Mouse (Mus musculus) adipocyte (in vitro differentiated cells): ENCODE measurements around the gene D930020B18Rik.
A peak's percentile ranks its signal among the peaks of the same experiment; 100 is the strongest.

Source experiments
- DNase-seq: peaks from one replicate; pipeline ENCODE4 v3.0.0-alpha.2; 2016; ENCODE audit warnings: low spot score

The D930020B18Rik gene

DNA sequence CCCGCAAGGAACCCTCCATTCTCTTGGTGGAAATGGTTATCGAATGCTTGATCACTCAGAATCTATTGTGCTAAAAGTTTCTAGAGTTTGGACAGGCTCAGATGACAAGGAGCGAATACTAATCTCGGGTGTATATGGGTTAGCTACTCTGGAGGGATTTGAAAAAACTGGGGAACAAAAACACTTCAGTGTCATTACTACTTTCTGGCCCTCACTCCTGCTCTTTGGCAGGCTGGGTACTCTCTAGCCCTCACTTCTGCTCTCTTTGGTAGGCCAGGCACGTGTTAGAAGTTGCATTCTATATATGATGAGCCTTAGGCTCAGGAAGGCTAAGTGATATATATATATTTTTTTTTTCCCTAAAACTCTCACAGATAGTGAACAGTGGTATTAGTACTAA, 1.8 kb upstream of the D930020B18Rik start:
- no peak for DNase-seq

DNA sequence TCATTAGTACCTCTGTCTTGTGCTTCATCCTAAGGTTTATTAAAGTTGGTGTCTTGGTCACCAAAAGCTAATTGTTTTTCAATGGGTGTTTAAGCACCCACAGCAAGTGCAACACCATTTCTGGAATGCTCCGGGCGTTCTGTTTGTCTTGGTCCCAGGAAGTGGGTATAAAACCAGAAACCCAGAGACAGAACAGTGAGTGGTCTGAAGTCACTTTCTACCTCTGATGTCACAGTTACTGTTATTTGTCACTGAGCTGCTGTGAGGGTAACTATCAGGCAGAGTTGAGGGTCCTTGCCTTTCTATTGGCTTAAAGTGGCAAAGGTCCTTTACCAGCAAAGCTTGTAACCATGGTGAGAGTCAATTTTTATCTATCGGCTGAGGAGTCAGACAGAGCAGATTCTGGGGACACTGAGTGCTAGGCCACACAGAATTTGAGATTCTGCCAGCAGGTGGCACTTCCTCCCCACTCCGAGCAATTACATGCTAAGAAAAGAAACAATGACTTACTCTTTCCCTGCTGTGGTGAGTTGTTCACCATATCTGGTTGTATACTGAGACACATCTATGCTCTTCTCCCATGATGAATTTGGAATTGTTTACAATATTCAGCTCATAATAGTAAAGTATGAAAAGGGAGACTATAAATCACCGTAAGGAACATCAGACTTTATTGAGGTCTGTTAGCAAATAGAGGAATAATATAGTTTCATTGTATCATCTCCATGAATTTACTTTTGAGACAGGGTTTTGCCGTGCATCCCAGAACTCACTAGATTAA, 1.0 kb upstream of the D930020B18Rik start:
- no peak for DNase-seq

DNA sequence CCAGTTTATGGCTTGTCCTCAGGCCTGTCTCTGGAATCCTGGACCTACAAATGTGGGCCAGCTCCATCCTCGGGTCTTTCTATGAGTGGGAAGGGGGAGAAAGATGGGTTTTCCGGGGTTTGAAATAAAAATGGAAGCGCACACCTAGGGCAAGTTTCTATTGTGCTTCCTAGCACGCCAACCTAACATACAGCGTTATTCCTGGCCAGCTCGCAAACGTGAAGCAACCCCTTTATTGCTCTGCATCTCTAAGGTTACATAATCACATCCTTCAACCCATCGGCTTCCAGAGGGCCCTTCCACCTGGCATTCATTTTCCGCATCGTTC, 480 bp upstream of the D930020B18Rik start:
- DNase-seq, result no peak

GRCm38 (mm10) chr10:121642054-121642947, 913 bp downstream of the D930020B18Rik start:
- DNase-seq, result peak; percentile 14

DNA sequence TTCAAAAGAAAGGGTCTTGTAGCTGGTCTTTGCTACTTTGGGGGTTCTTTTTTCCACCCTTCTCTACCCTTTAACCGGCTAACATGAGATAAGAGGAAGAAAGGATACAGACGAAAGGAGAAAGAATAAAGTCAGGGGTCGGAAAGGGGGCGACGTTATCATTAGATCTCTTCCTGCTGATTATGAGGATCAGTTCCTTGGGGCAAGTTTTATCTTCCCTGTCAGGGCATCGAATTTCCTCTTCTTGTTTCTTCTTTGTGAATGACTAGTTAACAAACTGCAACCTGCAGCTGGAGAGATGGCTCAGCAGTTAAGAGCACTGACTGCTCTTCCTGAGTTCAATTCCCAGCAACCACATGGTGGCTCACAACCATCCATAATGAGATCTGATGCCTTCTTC, 4.9 kb downstream of the D930020B18Rik start:
- no peak for DNase-seq

DNA sequence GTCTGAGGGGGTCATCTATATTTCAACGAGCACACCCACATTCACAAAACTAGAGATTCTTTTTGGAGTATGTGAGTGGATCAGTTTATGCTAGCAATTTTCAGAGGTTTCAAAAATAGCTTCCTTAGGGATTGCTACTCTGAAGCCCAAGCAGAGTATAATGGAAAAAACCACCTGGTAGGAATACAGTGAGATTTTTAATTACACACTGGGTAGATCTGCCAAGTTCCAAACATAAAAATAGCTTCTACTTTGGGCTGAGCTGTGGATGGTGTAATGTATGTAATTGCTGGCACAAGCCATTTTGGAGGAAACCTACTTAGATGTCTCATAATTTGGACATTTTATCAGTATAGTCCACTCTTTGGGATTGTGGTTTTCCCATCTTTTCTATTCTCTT, 11.7 kb downstream of the D930020B18Rik start:
- no peak for DNase-seq

DNA sequence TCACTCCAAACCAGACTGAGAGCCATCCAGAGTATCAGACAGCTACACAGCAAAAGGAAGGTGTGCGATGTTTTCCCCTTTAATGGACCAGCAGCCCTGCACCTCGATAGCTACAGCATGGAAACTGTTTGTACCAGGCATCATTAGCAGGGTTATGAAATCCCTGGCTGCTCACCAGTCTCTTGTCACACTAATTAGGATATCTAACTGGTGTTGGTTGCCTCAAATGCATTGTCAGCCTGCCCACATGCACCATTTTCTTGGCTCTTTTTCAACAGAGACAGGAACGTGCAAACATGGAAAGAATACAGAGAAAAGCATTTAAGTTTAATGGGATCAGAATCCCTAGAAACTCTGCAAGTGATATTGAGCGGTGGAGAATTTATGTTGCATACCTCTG, 14.5 kb downstream of the D930020B18Rik start:
- no peak for DNase-seq

- no peak for DNase-seq
Observed at GRCm38 (mm10) chr10:121662711-121663110, 21.3 kb downstream of the D930020B18Rik start.

- no peak for DNase-seq
Observed at GRCm38 (mm10) chr10:121663599-121663998, 22.2 kb downstream of the D930020B18Rik start.

DNA sequence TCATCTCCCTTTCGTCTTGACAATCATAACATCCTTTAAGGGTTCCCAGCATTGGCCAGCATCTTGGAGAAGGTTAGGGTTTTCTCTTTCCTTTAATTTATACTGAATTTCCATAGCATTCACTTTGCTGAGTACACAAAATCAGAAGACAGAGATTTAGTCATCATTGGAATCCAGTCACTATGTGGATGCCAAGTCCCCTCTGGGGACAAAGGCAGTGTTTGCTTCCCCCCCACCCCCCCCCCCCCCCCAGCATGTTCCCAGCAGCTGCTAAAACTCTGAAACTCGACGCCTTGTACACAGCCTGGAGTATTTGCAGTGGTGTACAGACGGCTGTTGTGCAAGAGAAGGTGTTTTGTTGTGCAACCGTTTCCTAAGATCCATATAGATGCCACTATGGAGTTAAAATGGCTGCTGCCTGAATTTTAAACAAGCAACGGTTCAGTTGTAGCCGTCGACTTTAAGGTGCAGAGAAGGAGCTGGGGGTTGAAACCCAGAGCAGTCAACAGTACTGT, 24.3 kb downstream of the D930020B18Rik start:
- DNase-seq, result no peak

DNA sequence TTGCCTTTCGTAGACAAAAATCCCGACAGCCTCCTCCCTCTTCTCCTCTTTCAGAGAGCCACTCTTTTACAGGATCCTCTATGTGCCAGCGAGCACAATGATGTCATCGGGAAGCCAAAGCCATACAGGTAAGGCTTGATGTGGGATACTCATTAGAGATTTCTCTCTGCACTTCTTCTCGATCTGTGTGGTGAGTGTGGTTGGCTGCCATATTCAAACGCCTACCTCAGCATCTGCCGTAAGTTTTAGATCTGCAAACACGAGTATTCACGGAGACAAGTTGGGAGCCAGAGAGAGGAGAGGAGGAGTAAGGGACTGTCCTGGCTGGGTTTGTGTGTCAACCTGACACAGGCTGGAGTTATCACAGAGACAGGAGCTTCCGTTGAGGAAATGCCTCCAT, 27.7 kb downstream of the D930020B18Rik start:
- no peak for DNase-seq

- no peak for DNase-seq
Observed at GRCm38 (mm10) chr10:121677019-121677418, 35.6 kb downstream of the D930020B18Rik start.

DNA sequence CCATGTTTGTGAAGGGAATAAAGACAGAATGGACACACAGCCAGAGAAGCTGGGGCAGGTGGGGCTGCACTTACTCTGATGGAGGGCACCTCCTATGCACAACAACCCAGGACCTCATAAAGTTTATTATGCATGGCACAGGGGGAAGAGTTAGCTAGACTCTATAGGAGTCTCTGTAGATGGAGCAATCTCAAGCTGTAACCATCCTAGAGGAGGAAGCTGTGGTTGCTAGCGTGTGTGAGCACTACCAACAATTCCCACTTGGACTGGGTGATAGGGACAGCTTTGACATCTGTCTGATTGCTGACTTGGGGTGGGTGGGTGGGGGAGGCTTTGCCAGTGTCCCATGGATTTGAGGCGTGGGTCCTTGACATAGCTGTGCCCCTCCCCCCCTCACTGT, 39.5 kb downstream of the D930020B18Rik start:
- DNase-seq, result no peak

DNA sequence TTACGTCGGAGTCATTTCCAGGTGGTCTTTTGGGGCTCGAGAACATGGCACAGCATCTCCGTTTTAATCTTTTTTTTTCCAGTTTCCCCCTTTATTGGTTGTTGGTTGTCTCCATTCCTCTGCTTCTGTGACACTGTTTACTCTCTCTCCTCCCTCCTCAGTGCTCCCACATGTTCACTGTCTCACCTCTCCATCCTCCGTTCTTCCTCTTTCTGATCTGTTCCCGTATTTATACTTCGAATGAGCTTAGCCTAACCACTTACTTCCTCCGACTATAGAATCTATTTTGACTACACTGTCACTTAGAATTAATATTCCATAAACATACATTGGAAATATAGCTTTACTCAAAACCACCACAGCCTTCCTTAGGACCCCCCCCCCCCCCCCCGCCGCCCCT, 41.2 kb downstream of the D930020B18Rik start:
- DNase-seq, result no peak

DNA sequence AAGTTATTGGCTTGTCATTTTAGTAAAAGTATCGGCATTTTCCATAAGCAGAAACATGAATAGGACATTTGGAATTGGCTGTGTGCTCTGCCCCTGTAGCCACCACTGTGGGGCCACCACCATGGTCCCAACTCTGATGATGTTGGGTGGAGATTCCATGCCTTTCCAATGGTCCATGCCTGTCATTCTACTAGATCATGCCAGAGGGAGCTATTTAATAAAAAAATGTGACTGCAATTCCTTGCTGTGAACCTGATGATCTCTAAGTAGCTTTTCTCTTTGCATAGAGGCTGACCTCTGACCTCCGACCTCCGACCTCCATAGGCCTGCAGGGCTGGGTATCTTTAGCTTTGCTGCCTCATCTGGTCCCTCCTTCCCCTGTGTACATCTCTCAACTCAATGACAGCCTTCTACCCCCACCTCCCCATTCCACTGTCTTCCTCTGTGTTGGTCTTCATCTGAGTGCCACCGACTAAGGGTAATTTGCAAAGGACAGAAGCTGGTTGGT, 44.8 kb downstream of the D930020B18Rik start:
- DNase-seq, result no peak

DNA sequence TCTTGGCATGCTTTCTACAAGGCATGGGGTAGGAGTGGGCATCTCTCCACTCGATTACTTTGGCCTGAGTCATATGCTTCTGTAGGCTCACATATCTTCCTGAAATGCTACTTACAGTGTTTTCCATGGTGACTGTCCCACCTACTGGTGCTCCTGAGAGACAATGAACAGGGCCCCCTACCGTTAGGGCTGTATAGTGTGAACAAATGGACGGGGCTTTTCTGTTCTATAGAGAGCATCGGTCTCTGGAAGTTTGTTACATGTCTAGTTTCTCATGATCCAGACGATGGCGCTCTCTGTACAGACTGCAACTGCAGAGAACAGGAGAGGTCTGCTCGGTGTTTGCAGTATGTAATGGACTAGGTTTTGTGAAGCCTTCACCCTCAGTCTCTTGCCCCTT, 46.1 kb downstream of the D930020B18Rik start:
- no peak for DNase-seq

- no peak for DNase-seq
Observed at GRCm38 (mm10) chr10:121689591-121690314, 48.4 kb downstream of the D930020B18Rik start.

GRCm38 (mm10) chr10:121692944-121693579, 51.7 kb downstream of the D930020B18Rik start:
- no peak for DNase-seq

GRCm38 (mm10) chr10:121694567-121694966, 53.2 kb downstream of the D930020B18Rik start:
- no peak for DNase-seq

DNA sequence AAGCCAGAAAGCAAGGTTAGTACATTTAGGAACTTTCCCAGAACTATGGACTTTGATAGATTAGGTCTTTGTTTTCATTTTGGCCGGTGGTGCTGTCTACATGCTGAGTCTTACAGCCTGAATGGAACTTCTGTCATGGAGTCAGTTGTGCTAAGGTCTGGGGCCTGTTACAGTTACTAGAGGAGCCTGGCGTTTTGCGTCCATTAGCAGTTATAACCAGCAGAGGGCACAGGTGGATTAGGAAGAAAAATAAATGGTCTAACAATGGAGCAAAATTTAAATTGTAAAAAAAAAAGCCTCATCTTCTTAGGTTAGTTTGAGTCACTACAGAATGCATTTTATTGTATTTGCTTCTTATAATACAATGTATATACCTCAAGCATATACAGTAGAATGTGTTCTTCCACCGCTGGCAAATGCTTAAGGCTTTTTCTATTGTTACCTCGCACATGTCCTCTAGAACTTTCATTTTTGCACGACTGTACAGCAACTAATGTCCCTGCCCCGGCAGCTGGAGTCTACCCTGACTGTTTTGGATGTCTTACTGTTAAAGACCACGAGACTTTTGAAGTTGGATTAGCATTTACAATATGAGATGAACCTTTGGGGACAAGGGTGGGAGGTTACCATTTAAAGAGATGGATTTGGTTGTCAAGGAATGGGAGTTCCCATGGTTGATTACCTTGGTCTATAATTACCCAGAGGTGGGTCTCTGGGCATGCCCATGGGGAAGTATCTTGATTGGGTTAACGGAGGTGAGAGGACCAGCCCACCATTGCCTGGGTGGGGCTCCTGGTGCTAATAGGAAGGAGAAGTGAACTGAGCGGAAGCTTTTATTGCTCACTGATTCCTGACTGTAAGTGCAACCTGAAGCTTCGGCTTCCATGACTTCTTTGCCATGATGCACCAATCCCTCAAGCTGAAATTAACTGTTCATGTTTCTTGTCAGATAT, 60.2 kb downstream of the D930020B18Rik start:
- peak; percentile 80 for DNase-seq
